Mouse (Mus musculus) cerebellum, adult 9-10 months (tissue): ENCODE results near the gene Ttll3.

Experiments used
- DNase-seq: peaks from one replicate; pipeline ENCODE4 v3.0.0; 2022

The Ttll3 gene

DNA sequence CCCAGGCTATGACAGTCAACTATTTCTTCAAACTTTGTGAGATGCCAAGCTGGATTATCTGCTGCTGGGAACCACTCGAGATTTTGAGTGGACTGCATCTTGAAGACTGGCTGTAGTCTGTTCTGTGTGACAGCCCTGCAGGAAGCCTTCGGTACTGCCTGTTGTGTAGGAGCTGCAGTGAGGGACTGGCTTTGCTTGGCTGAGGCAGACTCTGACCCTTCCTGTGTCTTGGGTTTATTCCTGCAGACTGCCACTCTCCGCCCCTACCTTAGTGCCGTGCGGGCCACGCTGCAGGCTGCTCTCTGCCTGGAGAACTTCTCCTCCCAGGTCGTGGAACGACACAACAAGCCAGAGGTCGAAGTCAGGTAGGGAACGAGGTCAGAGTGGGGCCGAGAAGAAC lies 8.6 kb upstream of the Ttll3 start:
- no peak for DNase-seq

DNA sequence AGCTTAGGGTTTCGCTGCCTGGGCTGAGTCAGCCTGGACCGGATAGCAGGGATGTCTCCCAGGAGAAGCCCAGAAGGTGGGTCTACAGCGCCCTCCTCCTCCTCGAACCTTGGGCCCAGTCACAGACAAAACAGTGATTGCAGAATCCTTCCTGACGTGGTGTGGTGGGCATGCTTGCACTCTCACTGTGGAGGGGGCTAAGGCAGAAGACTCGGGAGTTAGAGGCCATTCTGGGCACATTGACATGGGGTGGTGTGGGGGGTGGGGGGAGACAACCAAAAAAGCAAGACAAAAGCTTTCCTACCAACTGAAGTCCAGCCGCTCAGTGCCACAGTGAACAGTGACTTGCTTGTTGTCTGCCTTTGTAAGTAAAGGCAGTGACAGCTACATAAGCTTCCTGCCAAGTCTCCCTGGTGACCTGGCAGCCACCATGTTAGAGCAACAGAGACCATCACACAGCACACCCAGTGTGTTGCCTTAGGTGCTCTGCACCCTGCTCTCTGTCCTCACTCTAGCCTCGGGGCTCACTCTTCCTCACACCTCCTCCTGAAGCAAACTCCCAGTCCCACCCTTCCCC lies 4.6 kb upstream of the Ttll3 start:
- DNase-seq: no peak

DNA sequence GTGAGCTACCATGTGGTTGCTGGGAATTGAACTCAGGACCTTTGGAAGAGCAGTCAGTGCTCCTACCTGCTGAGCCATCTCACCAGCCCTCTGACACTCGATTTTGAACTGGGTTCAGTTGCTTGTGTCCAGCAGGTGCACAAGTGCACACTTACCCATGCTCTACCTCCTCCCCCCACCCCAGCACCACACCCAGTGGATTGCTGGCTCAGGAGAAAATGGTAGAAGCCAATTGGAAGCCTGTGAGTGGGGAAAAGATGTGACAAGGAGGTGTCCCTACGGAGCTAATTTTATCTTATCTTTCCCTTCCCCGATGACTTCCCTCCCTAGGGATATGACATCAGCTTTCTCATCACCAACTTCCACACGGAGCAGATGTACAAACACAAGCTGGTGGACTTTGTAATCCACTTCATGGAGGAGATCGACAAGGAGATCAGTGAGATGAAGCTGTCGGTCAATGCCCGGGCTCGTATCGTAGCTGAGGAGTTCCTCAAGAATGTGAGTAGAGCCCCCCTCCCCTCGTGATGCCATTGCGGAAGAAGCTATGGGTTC lies 3.8 kb upstream of the Ttll3 start:
- no peak for DNase-seq

DNA sequence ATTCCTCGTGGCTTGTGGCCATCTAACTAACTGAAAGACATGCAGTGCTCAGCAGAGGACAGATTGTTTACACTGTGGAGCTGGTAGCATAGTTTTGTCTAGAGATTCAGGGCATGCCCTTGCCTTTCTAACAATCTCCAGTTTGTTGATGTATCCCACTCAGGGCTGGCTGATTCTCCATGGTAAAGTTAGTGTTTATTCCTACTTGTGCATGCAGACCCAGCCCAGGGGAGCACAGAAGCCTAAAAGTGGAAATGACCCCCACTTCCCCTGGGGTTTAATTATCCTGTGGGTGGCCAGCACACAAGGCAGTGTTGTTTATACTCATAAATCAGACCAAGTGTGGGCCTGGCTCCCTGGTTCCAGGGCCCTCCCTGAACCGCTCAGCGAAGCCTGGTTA lies 3.0 kb upstream of the Ttll3 start:
- no peak for DNase-seq

DNA sequence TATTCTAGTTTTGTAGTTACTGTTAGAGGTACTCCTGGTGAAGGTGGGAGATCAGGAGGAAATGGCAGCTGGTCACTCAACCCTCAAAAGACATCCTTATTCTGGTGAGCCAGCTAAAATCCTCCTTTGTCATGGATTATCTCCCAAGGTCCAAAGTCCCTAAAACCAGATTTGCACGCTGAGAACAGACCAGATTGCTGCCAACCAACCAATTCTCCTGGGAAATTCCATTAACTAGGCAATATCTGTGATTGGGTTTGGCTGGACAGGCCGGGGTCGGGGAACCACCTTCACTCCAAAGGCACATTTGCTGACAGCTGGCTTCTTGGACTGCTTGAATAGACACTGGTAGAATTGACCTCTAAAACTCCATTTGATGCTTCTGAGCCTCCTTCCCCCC lies 1.7 kb downstream of the Ttll3 start:
- no peak for DNase-seq

DNA sequence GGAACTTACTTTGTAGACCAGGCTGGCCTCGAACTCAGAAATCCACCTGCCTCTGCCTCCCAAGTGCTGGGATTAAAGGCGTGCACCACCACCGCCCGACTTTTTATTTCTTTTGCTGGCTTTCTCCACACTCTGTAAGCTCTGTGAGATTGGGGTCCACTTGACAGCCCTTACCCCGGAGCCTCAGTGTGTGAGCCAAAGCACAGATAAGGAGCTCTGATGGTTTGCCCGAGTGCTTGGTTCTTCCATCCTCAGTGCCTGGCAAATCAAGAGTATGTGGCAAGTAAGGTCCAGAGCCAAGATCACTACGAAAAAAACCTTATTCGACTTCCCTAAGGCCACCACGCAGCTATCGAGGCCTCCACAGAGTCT lies 2.9 kb downstream of the Ttll3 start:
- no peak for DNase-seq

DNA sequence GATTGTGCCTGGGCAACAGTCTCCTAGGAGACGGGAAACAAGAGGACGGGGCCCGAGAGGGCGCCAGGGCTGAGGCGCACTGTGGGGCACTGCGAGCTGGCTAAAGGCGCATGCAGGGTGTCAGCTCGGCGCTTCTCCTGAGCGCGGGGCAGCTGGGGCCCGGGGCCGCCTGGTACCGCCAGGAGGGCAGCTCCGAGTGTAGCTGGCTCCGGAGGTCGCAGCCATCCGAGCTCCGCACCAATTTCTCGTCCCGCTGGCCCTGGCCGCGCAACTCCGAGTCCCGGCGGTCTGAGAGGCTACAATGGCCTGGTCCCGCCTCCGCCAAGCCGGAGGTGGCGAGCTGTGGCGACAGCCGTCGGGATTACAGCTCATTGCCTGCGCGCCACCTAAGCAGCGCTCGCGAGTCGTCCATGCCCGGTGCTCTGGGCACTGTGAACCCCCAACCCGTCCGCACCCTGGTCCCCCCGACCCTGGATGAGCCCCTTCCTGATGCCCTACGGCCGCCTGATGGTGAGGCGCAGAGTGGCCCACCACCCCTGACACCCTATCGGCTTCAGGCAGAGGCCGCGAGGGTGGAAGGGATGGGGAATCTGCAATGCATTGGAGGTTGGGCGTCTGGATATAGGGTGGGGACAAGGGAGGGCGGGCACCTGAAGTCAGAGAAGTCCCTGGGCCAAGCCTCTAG lies 3.5 kb downstream of the Ttll3 start:
- DNase-seq: peak; percentile 51

DNA sequence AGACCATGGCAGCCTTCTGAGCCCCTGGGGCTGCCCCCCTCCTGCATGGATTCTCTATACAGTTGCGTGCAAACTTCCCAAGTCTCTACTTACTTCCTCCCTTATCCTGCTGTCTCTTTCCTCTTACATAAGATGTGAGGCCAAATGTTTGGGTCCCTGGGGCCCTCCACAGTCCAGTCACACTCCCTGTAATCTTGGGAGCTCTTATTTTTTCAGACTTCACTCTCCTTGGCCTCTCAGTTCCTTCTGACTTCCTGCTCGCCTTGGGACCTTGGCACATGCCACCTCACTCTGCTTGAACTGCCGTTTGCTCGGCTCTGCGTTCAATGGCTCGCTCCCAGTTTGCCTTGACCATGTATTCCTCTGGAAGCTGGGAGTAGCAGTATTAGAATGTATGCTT lies 4.9 kb downstream of the Ttll3 start:
- no peak for DNase-seq

DNA sequence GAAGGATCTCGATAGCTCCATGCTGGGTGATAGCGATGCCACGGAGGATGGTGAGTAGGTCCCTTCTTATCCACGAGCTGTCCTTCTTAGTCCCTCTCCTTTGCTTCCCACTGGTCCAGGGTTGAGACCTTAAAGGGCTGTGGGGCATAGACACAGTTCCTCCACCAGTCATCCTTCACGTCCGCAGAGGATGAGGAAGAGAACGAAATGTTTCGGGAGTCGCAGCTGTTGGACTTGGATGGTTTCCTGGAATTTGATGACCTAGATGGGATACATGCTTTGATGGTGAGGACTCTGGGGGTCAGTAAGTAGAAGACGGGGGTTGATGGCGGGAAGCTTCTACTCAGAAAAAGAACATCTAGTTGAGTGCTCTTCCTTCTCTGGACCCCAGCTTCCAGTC lies 5.8 kb downstream of the Ttll3 start:
- no peak for DNase-seq

DNA sequence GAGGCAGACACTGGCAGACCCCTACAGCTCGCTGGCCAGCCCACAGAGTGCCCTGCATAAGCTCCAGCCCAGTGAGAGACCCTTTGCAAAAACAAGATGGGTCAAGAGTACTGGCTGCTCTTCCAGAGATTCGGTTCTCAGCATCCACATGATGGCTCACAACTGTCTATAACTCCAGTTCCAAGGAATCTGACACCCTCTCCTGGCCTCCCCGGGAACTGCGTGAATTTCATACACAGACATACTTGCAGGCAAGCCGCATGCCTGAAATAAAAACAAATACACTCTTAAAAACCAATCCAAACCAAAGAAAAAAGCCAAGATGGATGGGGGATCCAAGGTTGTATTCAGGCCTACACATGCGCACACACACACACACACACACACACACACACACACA lies 6.4 kb downstream of the Ttll3 start:
- no peak for DNase-seq

DNA sequence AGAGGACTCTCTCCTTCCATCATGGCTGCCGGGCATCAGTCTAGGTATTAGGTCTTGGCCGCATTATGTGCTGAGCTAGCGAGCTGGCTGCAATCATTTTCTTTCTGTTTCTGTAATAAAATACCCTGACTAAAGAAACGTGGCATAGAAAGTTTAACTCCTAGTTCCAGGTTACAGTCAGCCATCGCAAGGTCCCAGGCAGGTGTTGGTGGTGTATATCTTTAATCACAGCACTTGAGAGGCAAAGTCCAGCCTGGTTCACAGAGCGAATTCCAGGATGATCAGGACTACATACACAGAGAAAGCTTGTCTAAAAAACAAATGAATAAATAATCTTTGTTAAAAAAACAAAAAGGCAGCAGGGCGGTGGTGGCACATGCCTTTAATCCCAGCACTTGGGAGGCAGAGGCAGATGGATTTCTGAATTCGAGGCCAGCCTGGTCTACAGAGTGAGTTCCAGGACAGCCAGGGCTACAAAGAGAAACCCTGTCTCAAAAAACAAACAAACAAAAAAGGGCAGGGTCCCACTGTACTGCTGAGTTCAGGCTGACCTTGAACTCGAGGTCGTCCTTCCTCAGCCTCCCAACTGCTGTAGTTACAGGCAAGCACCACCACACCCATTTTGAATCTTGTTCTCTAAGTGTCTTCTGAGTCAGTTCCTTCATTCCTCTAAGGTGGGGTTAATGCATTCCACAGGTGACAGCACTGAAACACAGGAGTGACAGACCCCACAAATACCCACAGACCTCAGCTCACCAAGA lies 7.4 kb downstream of the Ttll3 start:
- no peak for DNase-seq

DNA sequence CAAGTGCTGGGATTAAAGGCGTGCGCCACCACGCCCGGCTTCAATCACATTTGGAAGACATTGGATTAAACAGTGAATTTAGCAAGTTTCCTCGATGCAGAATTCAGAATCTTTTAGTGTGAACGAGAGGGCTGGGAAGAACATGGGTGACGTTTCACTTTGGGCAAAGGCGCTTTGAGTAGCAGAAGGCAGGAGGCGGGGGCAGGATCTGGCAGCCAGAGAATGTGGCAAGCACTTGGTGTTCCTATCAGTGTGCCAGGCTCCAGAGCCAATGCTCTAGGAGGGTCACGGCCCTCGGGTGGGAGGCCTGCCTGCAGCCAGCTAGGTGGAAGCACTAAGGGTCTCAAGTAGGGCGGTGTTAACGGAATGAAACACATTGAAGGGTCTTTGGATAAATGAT lies 13.0 kb downstream of the Ttll3 start:
- no peak for DNase-seq

DNA sequence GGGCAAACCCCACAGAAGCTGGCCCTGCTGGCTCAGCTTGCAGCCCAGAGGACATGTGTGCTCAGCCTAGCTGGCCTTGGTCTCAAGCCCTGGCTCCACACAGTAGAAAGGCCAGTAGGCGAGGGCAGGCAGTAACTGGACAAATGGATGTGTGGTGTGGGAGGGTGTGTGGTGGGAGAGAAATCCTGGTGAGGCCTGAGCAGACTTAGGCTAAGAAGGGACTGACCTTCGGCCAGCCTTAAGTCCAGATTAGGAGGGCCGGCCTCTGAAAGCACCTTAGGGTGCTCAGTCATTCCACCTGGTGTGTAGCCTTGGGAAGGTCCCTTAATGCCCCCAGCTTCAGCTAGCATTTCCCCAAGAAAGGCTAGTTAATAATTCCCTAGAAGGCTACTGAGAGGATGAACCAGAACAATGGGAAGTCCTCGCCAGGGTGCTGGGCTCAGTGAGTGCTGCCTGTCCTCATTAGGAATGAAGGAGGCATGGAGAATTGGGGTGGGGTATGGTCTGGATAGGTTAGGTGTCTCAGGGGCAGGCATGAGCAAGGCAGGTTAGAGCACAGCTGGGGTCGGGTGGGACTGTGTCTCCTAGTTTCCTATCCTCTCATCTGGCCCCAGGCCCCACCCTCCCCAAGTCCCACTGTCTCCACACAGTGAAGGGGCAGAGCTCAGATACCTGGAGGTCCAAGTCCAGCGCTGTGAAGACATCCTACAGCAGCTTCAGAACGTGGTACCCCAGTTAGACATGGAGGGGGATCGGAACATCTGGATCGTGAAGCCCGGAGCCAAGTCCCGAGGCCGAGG lies 15.8 kb downstream of the Ttll3 start:
- no peak for DNase-seq

DNA sequence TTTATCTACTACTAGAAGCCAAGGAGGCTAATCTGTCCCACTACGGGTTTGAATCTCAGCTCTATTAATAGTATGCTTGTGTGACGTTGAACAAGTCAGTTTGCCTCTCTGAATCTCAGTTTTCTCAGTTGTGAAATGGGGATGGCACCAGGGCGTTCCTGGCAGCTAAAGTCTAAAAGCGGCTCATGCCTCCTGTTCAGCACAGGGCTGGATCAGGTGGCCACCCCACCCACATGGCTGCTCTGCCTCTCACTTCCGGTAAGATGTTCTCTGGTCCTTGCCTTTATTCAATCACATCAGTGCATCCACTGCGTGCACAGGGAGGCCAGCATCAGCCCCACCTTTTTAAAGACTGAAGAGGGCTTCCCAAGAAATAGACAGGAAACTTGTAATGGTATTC lies 16.4 kb downstream of the Ttll3 start:
- no peak for DNase-seq

DNA sequence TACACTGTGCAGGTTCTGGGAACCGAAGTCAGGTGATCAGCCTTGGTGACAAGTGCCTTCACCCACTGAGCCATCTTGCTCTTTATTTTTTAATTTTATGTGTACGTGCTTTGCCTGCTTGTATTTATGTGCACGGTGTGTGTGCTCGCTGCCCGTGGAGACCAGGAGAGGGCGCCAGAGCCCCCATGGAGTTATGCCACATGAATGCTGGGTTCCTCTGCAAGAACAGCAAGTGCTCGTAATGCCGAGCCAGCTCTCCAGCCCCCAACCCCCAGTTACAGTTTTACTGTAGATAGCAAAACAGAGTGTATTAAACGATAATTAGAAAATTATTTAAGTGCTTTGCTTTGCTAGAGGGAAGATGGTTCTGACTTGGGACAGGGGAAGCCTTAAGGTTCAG lies 17.6 kb downstream of the Ttll3 start:
- no peak for DNase-seq

DNA sequence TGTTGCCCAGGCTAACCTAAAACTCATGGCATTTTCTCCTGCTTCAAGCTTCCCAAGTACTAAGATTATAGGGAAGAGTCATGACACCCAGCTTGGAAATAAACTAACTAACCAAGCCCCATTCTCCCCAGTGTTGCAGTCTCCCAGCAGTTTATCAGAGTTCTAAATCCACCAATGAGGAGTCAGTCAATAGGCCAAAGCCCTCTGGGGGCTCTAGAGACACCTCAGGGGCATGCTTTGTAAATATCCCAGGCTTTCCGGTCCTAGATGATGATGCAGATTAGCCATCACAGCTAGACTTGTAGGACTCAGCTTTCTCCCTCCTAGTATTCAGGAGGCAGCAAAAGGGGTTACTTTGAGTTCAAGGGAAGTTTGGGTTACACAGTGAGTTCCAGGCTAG lies 20.9 kb downstream of the Ttll3 start:
- no peak for DNase-seq

DNA sequence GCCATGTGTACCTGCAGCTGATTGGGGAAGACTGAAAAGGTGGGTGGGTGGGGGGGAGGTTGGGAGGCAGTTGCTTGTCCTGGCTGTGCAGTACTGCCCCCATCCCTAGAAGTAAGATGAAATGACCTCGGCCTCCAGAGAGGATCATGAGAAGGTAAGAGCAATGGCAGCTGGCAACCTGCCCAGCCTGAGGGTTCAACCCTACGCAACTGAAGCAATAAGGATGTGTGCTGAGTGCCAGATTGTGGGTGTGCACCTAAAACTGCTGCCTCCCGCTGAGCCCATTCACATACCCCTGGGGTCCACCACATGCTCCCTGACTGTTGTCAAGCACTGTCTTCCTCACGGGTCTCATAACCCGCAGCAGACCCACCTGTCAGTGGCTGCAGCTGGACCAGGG lies 27.4 kb downstream of the Ttll3 start:
- DNase-seq: no peak

DNA sequence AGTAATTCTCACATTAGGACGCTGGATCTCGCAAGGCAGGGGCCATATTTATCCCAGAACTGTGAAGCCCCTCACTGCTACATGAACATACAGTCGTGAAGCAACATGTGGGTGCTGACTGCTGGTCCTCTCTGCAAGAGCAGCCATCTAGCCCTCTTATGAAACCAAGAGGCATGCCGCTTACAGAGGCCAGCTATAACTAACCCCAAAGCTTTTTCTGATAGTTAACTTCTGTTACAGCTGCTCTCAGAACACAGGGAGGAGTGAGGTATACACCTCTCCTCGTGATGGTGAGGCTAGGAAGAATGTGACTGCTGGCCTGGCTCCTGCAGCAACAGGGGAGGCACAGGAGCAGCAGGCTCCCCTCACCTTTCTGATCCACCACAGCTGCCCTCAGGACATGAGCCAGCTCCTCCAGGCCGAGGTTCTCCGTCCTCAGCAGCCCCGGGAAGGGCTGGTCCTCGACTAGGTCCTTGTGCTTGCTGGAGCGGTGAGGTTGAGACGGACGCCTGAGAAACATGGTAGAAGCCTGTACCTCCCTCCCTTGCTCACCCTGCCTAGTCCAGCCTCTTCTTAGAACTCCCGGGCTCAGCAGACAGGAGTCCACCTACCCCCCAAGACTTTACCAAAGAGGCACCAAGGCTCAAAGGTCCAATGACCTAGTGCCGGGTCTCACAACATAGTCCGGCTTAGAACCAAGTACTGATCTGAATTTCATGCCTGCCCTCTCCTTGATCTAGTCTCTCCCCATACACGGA lies 29.6 kb downstream of the Ttll3 start:
- no peak for DNase-seq

DNA sequence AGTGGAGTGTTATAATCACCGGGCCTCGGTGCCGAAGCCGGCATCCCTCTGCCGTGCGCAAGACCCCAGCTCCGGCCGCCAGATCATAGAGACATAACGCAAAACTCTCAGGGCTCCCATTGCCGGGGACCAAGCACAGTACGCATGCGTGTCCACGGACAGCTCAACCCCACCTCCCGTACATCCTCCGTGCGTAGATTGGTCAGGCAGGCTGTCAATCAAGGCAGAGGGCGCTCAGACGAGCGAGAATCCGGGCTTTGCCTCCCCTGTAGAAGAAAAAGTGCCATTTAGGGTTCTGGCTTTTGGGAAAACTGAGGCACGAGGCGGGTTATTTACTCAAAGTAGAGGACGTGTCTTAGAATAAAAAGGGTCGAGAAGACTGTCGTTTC lies 30.1 kb downstream of the Ttll3 start, which contains the start of gene Rpusd3:
Rpusd3 (minus strand) TSS at position 142 of the 389 bp plus-strand sequence.
- DNase-seq: peak; percentile 97

DNA sequence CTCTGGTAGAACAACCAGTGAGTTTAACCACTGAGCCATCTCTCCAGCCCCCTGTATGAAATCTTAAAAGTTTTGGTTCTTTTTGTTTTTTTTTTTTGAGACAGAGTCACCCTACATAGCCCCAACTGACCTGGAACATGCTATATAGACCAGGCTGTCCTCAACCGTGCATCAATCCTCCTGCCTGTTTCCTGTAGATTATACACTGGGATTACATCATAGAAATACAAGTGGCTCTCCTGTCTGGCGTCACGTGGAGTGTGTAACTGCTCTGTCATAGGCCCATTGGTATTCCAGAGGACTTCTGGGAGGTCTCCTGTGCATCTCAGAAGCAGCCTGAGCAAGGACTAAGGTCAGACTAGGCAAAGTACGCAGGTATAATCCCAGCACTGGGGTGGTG lies 33.9 kb downstream of the Ttll3 start:
- DNase-seq: no peak

DNA sequence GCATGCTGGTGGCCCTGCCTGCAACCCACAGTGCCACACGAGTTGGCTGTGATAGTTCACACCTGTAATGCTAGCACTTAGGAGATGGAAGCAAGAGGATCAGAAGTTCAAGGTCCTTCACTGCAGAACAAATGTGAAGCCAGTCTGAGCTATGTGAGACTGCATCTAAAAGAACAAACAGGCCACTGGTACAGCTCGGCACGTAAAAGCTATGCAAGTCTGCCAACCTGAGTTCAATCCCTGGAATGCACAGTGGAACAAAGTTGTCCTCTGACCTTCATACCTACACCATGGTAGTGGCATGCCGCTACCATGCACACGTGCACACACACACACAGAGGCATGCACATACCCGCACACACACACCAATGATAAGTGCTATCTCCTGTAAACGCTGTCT lies 35.1 kb downstream of the Ttll3 start:
- DNase-seq: no peak

DNA sequence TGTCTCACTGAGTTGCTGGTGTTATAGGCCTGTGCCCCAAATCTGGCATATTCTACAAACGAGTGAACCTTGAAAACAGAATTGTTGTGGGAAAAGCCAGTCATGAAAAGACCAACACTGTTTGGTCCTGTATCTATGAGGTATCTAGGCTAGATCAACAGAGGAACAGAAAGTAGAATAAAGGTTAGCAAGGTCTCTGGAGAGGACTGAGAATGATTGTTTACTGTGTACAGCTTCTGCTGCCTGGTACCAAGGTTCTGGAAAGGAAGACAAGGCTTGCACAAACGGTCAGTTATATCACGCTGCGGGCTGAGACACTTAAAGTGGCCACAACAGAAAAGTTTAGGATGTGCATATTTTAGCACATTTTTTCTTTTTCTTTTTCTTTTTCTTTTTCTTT lies 37.6 kb downstream of the Ttll3 start:
- no peak for DNase-seq

DNA sequence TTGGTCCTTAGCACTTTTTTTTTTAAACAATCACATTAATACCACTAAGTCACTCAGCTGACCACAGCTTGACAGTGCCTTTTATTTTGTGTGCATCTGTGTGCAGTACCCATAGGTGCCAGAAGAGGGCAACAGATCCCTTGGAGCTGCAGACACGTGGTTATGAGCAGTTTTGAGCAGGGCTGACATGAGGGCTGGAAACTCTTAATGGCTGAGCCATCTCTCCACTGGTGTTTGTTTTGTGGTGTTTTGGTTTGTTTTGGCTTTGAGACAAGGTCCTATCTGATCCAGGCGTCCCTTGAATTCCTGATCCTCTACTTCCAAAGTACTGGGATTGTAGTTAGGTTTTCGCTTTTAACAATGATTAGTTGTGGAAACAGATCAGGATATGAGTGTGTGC lies 38.3 kb downstream of the Ttll3 start:
- DNase-seq: no peak
